Mouse (Mus musculus): ENCODE data around the gene Gm17087. TPM values are rescaled to one million over a fixed set of nuclear protein-coding genes. Genes with fewer than 3 reads are reported as not detected.

The Gm17087 gene
- total and polyA plus RNA-seq, 3 experiments: 0.17 TPM; not detected in 2

DNA sequence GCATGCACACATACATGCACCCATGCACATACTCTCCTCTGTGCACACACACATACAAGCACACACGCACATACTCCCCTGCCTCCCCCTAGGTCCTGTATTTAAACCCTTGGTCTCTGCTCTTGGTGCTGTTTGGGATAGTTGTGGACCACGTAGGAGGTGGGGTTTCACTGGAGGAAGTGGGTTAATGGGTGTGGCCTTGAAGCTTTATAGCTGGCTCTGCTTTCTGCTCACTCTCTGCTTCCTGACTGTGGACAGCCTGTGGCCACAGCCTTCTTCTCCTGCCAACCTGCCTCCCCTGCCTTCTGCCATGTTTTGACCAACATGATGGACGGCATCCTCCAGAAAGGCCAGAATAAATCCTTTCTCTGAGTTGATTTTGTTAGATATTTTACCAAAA lies 39.9 kb upstream of the Gm17087 start:
- Histone ChIP-seq H3K9ac (ENCODE audit: control insufficient read depth, low read depth, low read length, poor library complexity, severe bottlenecking) (no peak overlapping the region), H3K4me1 (ENCODE audit: control insufficient read depth in 1 of 2, insufficient read depth in 2 of 2, low read length in 2 of 2) (no peaks in the 10 kb centered on the region), H3K27ac (ENCODE audit: control insufficient read depth, low read depth, low read length) (no peak overlapping the region), H3K79me2 (ENCODE audit: control insufficient read depth, insufficient read depth, low read length, poor library complexity) (no peaks in the 10 kb centered on the region), H3K4me3 (ENCODE audit: control insufficient read depth in 1 of 2, insufficient read depth in 1 of 2, low read depth in 2 of 2, low read length in 2 of 2) (no peak overlapping the region), H3K27me3 (ENCODE audit: control insufficient read depth in 1 of 2, insufficient read depth in 2 of 2, low read length in 2 of 2) (peaks cover 0 to 8% of the 10 kb centered on the region in 2 experiments), H3K36me3 (ENCODE audit: control insufficient read depth in 1 of 2, insufficient read depth in 2 of 2, low read length in 2 of 2) (no peaks in the 10 kb centered on the region), H3K9me3 (replicated peaks; ENCODE audit: insufficient read depth, low read length) (no peaks in the 10 kb centered on the region)
- TF ChIP-seq USF1 (IDR thresholded peaks at IDR 0.05; ENCODE audit: low read depth, low read length) (no peak), EP300 (IDR thresholded peaks at IDR 0.05; ENCODE audit: low read depth in 1 of 2, low read length in 2 of 2) (no peak)
- DNase-seq (ENCODE audit: low read depth, low spot score): no peak

GRCm38 (mm10) chr17:8605921-8606320 lies 39.2 kb upstream of the Gm17087 start:
- Histone ChIP-seq H3K4me3 (ENCODE audit: control insufficient read depth in 1 of 2, insufficient read depth in 1 of 2, low read depth in 2 of 2, low read length in 2 of 2) (no peak overlapping the region), H3K4me1 (ENCODE audit: control insufficient read depth in 1 of 2, insufficient read depth in 2 of 2, low read length in 2 of 2) (no peaks in the 10 kb centered on the region), H3K79me2 (ENCODE audit: control insufficient read depth, insufficient read depth, low read length, poor library complexity) (no peaks in the 10 kb centered on the region), H3K27ac (ENCODE audit: control insufficient read depth, low read depth, low read length) (no peak overlapping the region), H3K9me3 (replicated peaks; ENCODE audit: insufficient read depth, low read length) (no peaks in the 10 kb centered on the region), H3K9ac (ENCODE audit: control insufficient read depth, low read depth, low read length, poor library complexity, severe bottlenecking) (no peak overlapping the region), H3K36me3 (ENCODE audit: control insufficient read depth in 1 of 2, insufficient read depth in 2 of 2, low read length in 2 of 2) (no peaks in the 10 kb centered on the region), H3K27me3 (ENCODE audit: control insufficient read depth in 1 of 2, insufficient read depth in 2 of 2, low read length in 2 of 2) (peaks cover 0 to 8% of the 10 kb centered on the region in 2 experiments)
- DNase-seq (ENCODE audit: low read depth, low spot score): no peak
- TF ChIP-seq NRF1 (IDR thresholded peaks at IDR 0.05; ENCODE audit: insufficient read depth, low read depth, low read length, poor library complexity, severe bottlenecking) (no peak), E2F4 (IDR thresholded peaks at IDR 0.05; ENCODE audit: borderline replicate concordance, low read depth, low read length) (no peak), MYB (IDR thresholded peaks at IDR 0.05; ENCODE audit: low read depth, low read length) (no peak), MAFK (IDR thresholded peaks at IDR 0.05; ENCODE audit: borderline replicate concordance, low read depth, low read length) (no peak), MAX (IDR thresholded peaks at IDR 0.05; ENCODE audit: low read length) (no peak), CTCF (IDR thresholded peaks at IDR 0.05 in 2 of 3, conservative IDR thresholded peaks at IDR 0.05 in 1 of 3; ENCODE audit: control insufficient read depth in 1 of 3, insufficient read depth in 1 of 3, low read depth in 2 of 3, low read length in 3 of 3, poor library complexity in 1 of 3, severe bottlenecking in 1 of 3) (no peak), POLR2AphosphoS5 (IDR thresholded peaks at IDR 0.05; ENCODE audit: borderline replicate concordance, low read depth, low read length) (no peak), USF1 (IDR thresholded peaks at IDR 0.05; ENCODE audit: low read depth, low read length) (no peak), BHLHE40 (IDR thresholded peaks at IDR 0.05; ENCODE audit: borderline replicate concordance, low read depth, low read length) (no peak), UBTF (IDR thresholded peaks at IDR 0.05; ENCODE audit: borderline replicate concordance, insufficient read depth, low read depth, low read length) (no peak), NELFE (IDR thresholded peaks at IDR 0.05; ENCODE audit: low read depth, low read length) (no peak), USF2 (IDR thresholded peaks at IDR 0.05; ENCODE audit: borderline replicate concordance in 1 of 2, insufficient read depth in 1 of 2, low read depth in 1 of 2, low read length in 2 of 2) (no peak), TCF12 (IDR thresholded peaks at IDR 0.05; ENCODE audit: low read depth, low read length) (no peak), ZMIZ1 (IDR thresholded peaks at IDR 0.05; ENCODE audit: low read depth, low read length) (no peak), SMC3 (IDR thresholded peaks at IDR 0.05; ENCODE audit: low read depth, low read length) (no peak)

Measured in MEL (cell line).